Mouse (Mus musculus) small intestine, adult 2 months (tissue): Measurements from ENCODE around the gene Syngap1. TPM values are rescaled to one million over a fixed set of nuclear protein-coding genes. Genes with fewer than 3 reads are reported as not detected.

Experiments used
- H3K27ac ChIP-seq: fragments of 200-500 bp; 2 replicates; pipeline ENCODE4 v1.5.1; 2012; ENCODE audit warnings: low read depth, low read length, control low read depth, inconsistent platforms; ENCODE audit not compliant: insufficient read depth
- H3K27me3 ChIP-seq: fragments of 200-500 bp; 2 replicates; pipeline ENCODE4 v1.6.1; 2012; ENCODE audit warnings: mild to moderate bottlenecking, moderate library complexity, low read length, inconsistent platforms; ENCODE audit not compliant: control insufficient read depth, insufficient read depth
- H3K36me3 ChIP-seq: fragments of 200-500 bp; 2 replicates; pipeline ENCODE4 v1.6.1; 2012; ENCODE audit warnings: mild to moderate bottlenecking, low read length, control low read depth, inconsistent platforms; ENCODE audit not compliant: control insufficient read depth, insufficient read depth
- H3K4me1 ChIP-seq: fragments of 200-500 bp; 2 replicates; pipeline ENCODE4 v1.6.1; 2012; ENCODE audit warnings: low read length, inconsistent platforms, mixed read lengths; ENCODE audit not compliant: control insufficient read depth, insufficient read depth, insufficient read length
- H3K4me3 ChIP-seq: fragments of 200-500 bp; 2 replicates; pipeline ENCODE4 v1.5.1; 2012; ENCODE audit warnings: low read depth, mild to moderate bottlenecking, control low read depth, inconsistent platforms, low read length, moderate library complexity
- CTCF ChIP-seq: fragments of 200-500 bp; IDR thresholded peaks from 2 replicates; pipeline ENCODE4 v1.5.1; 2012; ENCODE audit warnings: low read depth, mild to moderate bottlenecking, control low read depth, inconsistent platforms, low read length, moderate library complexity, mixed read lengths; ENCODE audit not compliant: insufficient replicate concordance, insufficient read length; ENCODE audit errors: extremely low read depth
- POLR2A ChIP-seq: fragments of 200-500 bp; IDR thresholded peaks from 2 replicates; pipeline ENCODE4 v1.6.1; 2012; ENCODE audit warnings: low read depth, mild to moderate bottlenecking, control low read depth, inconsistent platforms, low read length, moderate library complexity
- WGBS: fragments of 180-500 bp; shearing (Covaris S2); methylation state at CpG from one replicate; pipeline ENCODE4 v1.1.7; 2018; 5-methylcytosine and 5-hydroxymethylcytosine counted together
- polyA plus RNA-seq: library from polyadenylated mRNA; depleted of rRNA; stranded (reverse); fragments of >200 nt; gene quantifications from 2 replicates; pipeline ENCODE4 v1.2.3, GENCODE M21; 2012

Gene Syngap1
- polyA plus RNA-seq, 1 experiment: 8.6 TPM

- TF ChIP-seq CTCF (no peak), POLR2A (no peak)
- 83% methylated on average over 4 of the region's 4 CpGs for WGBS
Observed at GRCm38 (mm10) chr17:26997661-26998060, 56.6 kb downstream of the Syngap1 start.

GRCm38 (mm10) chr17:26998283-26998682 lies 57.2 kb downstream of the Syngap1 start:
- 71% methylated on average over 15 of the region's 15 CpGs for WGBS
- H3K27me3 ChIP-seq: no peaks in the 10 kb centered on the region
- TF ChIP-seq POLR2A (no peak), CTCF (no peak)
- H3K4me1 ChIP-seq: peaks cover 13% of the 10 kb centered on the region; the same call in 1 of the 2 replicates
- H3K4me3 ChIP-seq: no peak overlapping the region
- no peak overlapping the region for H3K27ac ChIP-seq
- no peaks in the 10 kb centered on the region for H3K36me3 ChIP-seq

More at GRCm38 (mm10) chr17:26997661-26998060, 56.6 kb downstream of the Syngap1 start:
- H3K4me3 ChIP-seq: no peak overlapping the region
- no peaks in the 10 kb centered on the region for H3K27me3 ChIP-seq
- no peak overlapping the region for H3K27ac ChIP-seq
- no peaks in the 10 kb centered on the region for H3K36me3 ChIP-seq
- H3K4me1 ChIP-seq: peaks cover 13% of the 10 kb centered on the region; the same call in 1 of the 2 replicates

GRCm38 (mm10) chr17:26999996-27000395 lies 58.9 kb downstream of the Syngap1 start:
- WGBS: 51% methylated on average over 12 of the region's 12 CpGs
- Histone ChIP-seq H3K27me3 (no peaks in the 10 kb centered on the region), H3K36me3 (no peaks in the 10 kb centered on the region), H3K4me3 (peak overlapping the region; percentile 26), H3K4me1 (peaks cover 10% of the 10 kb centered on the region; the same call in 1 of the 2 replicates), H3K27ac (no peak overlapping the region)
- TF ChIP-seq POLR2A: no peak
- TF ChIP-seq CTCF: no peak

DNA sequence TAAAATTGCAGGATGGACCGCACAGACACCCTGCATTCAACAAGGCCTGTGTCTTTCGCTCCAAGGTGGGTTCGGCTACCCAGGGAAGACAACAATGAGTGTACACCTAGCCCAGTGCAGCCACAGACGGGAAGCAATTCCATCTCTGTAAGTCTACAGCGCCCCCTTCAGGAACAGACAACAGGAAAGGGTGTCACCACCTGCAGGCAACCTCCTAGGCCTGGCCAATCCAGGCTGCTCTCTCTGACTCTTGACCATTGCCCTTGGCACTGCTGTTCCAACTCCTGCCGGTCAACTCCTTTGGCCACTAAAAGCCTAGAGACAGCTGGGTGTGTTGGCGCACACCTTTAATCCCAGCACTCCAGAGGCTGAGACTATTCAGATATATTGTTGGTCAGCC lies 60.1 kb downstream of the Syngap1 start:
- H3K4me1 ChIP-seq: peaks cover 7% of the 10 kb centered on the region; the same call in 1 of the 2 replicates
- no peaks in the 10 kb centered on the region for H3K27me3 ChIP-seq
- WGBS: 72% methylated on average over 7 of the region's 7 CpGs
- no peak overlapping the region for H3K27ac ChIP-seq
- no peak overlapping the region for H3K4me3 ChIP-seq
- TF ChIP-seq CTCF (peak; percentile 37; the same call in 1 of the 2 replicates), POLR2A (no peak)
- H3K36me3 ChIP-seq: no peaks in the 10 kb centered on the region

DNA sequence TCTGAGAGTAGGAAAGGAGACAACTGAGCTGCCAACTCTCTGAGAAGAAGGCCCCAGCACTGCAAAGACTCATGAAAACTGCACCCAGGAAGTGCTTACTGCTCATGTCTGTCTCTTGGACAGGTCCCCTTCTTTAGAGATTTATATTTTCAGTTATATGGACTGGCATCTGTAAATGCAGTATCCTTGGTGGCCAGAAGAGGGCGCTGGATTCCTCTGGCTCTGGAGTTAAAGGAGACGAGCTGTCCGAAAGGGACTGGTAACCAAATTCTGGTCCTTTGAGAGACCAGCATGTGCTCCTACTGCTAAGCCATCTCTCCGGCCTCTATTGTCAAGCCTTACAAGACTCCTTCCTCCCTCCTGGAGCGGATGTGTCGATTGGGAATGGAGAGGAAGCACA lies 60.8 kb downstream of the Syngap1 start:
- TF ChIP-seq CTCF (peak; percentile 73; the same call in 1 of the 2 replicates), POLR2A (no peak)
- no peak overlapping the region for H3K27ac ChIP-seq
- H3K36me3 ChIP-seq: no peaks in the 10 kb centered on the region
- no peaks in the 10 kb centered on the region; the same call in 1 of the 2 replicates for H3K4me1 ChIP-seq
- WGBS: 55% methylated on average over 6 of the region's 6 CpGs
- H3K27me3 ChIP-seq: no peaks in the 10 kb centered on the region
- no peak overlapping the region for H3K4me3 ChIP-seq

GRCm38 (mm10) chr17:27004431-27004830 lies 63.4 kb downstream of the Syngap1 start:
- TF ChIP-seq POLR2A: no peak
- peak; percentile 67; the same call in 1 of the 2 replicates for TF ChIP-seq CTCF
- no peaks in the 10 kb centered on the region for H3K36me3 ChIP-seq
- H3K27me3 ChIP-seq: no peaks in the 10 kb centered on the region
- peaks cover 5% of the 10 kb centered on the region; the same call in 1 of the 2 replicates for H3K4me1 ChIP-seq
- no peak overlapping the region for H3K4me3 ChIP-seq
- no peak overlapping the region for H3K27ac ChIP-seq
- 58% methylated on average over 9 of the region's 9 CpGs for WGBS

- H3K4me1 ChIP-seq: peaks cover 5% of the 10 kb centered on the region; the same call in 1 of the 2 replicates
- 68% methylated on average over 19 of the region's 19 CpGs for WGBS
- no peaks in the 10 kb centered on the region for H3K27me3 ChIP-seq
- no peak overlapping the region for H3K4me3 ChIP-seq
- TF ChIP-seq CTCF (no peak), POLR2A (no peak)
- no peaks in the 10 kb centered on the region for H3K36me3 ChIP-seq
- no peak overlapping the region for H3K27ac ChIP-seq
Observed at GRCm38 (mm10) chr17:27004903-27005485, 63.9 kb downstream of the Syngap1 start.

GRCm38 (mm10) chr17:27005644-27006043 lies 64.6 kb downstream of the Syngap1 start:
- TF ChIP-seq CTCF (no peak), POLR2A (no peak)
- H3K36me3 ChIP-seq: no peaks in the 10 kb centered on the region
- peaks cover 5% of the 10 kb centered on the region; the same call in 1 of the 2 replicates for H3K4me1 ChIP-seq
- no peak overlapping the region for H3K4me3 ChIP-seq
- no peaks in the 10 kb centered on the region for H3K27me3 ChIP-seq
- H3K27ac ChIP-seq: no peak overlapping the region
- WGBS: 67% methylated on average over 11 of the region's 11 CpGs
